Mouse (Mus musculus) mouse trophoblast stem cell (cell line): ENCODE measurements around the gene Rnps1.

Source experiments
- in situ Hi-C, 2 experiments: fragments of 300-500 bp; cut with MseI, MboI; formaldehyde crosslinking; loops; 2 replicates in 1 of 2; 3 replicates in 1 of 2; pipeline ENCODE4 v1.15.1; 2025

Rnps1 gene

GRCm38 (mm10) chr17:24469910-24470602 lies 55.7 kb downstream of the Rnps1 start, which contains the start of the genes E4f1 and Pgp:
Gene E4f1 (minus strand): TSS chr17:24470313.
Gene Pgp (plus strand): TSS chr17:24470392.
- in situ Hi-C loops, result no loop called here

GRCm38 (mm10) chr17:24470701-24471527 lies 56.5 kb downstream of the Rnps1 start:
- in situ Hi-C loops, result no loop called here

GRCm38 (mm10) chr17:24472512-24472911 lies 58.1 kb downstream of the Rnps1 start:
- in situ Hi-C loops, result no loop called here

- in situ Hi-C loops, result no loop called here
Measured at GRCm38 (mm10) chr17:24473612-24474275, 59.4 kb downstream of the Rnps1 start, which contains the start of gene Bricd5. Gene Bricd5 (plus strand): TSS chr17:24473884.

- in situ Hi-C loops, result no loop called here
Measured at GRCm38 (mm10) chr17:24474557-24474956, 60.2 kb downstream of the Rnps1 start.
